Mouse (Mus musculus): ENCODE results near the gene Cass4.

Cass4 gene

GRCm38 (mm10) chr2:172418208-172418607 is 24.6 kb downstream of the Cass4 start:
- in situ Hi-C loops (cut with MboI; ENCODE audit: unreplicated experiment in 2 of 2): no loop called here

GRCm38 (mm10) chr2:172430609-172431008 is 37.0 kb downstream of the Cass4 start:
- in situ Hi-C loops (cut with MboI; ENCODE audit: unreplicated experiment in 2 of 2): loop anchor here (25.0 kb wide), 2 partner anchors 1032 to 1907 kb away; partner anchors contain the start of gene Gm20721 (in 2 of the 2)

- in situ Hi-C loops (cut with MboI; ENCODE audit: unreplicated experiment in 2 of 2): loop anchor here (25.0 kb wide), 2 partner anchors 1029 to 1904 kb away; partner anchors contain the start of gene Gm20721 (in 2 of the 2)
Measured at GRCm38 (mm10) chr2:172433746-172434145, 40.2 kb downstream of the Cass4 start.

- in situ Hi-C loops (cut with MboI; ENCODE audit: unreplicated experiment in 2 of 2): loop anchor here (25.0 kb wide), 2 partner anchors 1025 to 1900 kb away; partner anchors contain the start of gene Gm20721 (in 2 of the 2)
Measured at GRCm38 (mm10) chr2:172437371-172437952, 43.9 kb downstream of the Cass4 start.

GRCm38 (mm10) chr2:172439843-172440639 is 46.4 kb downstream of the Cass4 start, which contains the start of gene Rtf2:
Gene Rtf2, plus strand, starts transcription at chr2:172440556.
- in situ Hi-C loops (cut with MboI; ENCODE audit: unreplicated experiment in 2 of 2): loop anchor here (5.0 to 25.0 kb wide), 3 partner anchors 58 to 1897 kb away; partner anchors contain the start of gene Gm20721 (in 2 of the 2)

GRCm38 (mm10) chr2:172440640-172441005 is 47.0 kb downstream of the Cass4 start:
- in situ Hi-C loops (cut with MboI; ENCODE audit: unreplicated experiment in 2 of 2): loop anchor here (5.0 to 25.0 kb wide), 3 partner anchors 58 to 1897 kb away; partner anchors contain the start of gene Gm20721 (in 2 of the 2)

DNA sequence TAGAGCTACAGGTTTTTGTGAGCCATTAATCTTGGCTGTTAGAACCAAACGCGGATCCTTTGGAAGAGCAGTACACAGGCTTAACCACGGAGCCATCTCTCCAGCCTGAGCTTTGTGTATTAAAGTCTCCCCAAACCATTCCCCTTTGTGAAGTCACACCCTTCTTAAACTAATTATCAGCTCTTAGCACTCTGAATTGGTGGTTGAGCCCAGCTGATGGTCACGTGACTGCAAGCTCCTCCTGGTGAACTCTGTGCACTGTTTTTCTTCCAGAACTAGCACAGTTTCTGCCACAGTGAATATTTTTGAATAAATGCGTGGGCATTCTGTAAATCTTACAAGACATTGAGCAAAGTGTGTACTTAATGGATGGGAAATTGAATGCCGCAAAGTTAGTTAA is 47.6 kb downstream of the Cass4 start:
- in situ Hi-C loops (cut with MboI; ENCODE audit: unreplicated experiment in 2 of 2): loop anchor here (5.0 to 25.0 kb wide), 3 partner anchors 59 to 1896 kb away; partner anchors contain the start of gene Gm20721 (in 2 of the 2)

DNA sequence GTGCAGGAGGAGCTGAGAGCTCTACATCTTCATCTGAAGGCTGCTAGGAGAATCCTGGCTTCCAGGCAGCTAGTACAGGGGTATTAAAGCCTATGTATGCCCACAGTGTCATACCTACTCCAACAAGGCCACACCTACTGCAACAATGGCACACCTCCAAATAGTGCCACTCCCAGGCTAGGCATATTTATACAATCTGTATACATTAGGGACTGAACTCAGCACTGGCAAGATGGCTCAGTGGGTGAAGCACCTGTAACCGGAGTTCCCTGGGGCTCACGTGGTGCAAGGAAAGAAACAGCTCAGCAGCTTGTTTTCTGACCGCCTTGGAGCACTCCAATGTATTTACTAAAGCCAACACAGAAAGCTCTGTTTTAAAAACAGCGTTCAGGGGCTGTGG is 52.0 kb downstream of the Cass4 start:
- in situ Hi-C loops (cut with MboI; ENCODE audit: unreplicated experiment in 2 of 2): loop anchor here (5.0 to 25.0 kb wide), 3 partner anchors 68 to 1892 kb away; partner anchors contain the start of gene Gm20721 (in 2 of the 2)

GRCm38 (mm10) chr2:172447317-172447716 is 53.7 kb downstream of the Cass4 start:
- in situ Hi-C loops (cut with MboI; ENCODE audit: unreplicated experiment in 2 of 2): loop anchor here (5.0 to 25.0 kb wide), 3 partner anchors 70 to 1890 kb away; partner anchors contain the start of gene Gm20721 (in 2 of the 2)

DNA sequence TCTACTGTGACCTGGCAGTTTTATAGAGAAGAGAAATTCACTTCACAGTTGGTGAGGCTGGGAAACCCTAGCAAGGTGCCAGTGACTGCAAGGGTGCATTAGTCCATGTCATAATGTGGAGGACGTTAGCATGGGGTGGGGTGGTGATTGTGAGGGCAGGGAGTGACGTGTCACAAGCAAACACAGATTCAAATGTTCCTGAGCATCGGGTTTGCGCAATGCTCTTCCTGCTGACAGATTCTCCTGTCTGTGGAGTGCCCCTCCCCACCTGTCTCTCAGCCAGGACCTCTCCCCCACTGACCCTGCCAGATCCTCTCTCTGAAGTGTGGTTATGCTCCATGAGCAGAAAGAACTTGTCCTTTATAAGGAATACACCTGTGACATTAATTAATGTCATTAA is 54.7 kb downstream of the Cass4 start:
- in situ Hi-C loops (cut with MboI; ENCODE audit: unreplicated experiment in 2 of 2): loop anchor here (5.0 to 25.0 kb wide), 3 partner anchors 71 to 1889 kb away; partner anchors contain the start of gene Gm20721 (in 2 of the 2)

- in situ Hi-C loops (cut with MboI; ENCODE audit: unreplicated experiment in 2 of 2): loop anchor here (25.0 kb wide), 2 partner anchors 1112 to 1637 kb away; partner anchors contain the start of gene Stx16 (in 1 of the 2)
Measured at GRCm38 (mm10) chr2:172450640-172451039, 57.0 kb downstream of the Cass4 start.

DNA sequence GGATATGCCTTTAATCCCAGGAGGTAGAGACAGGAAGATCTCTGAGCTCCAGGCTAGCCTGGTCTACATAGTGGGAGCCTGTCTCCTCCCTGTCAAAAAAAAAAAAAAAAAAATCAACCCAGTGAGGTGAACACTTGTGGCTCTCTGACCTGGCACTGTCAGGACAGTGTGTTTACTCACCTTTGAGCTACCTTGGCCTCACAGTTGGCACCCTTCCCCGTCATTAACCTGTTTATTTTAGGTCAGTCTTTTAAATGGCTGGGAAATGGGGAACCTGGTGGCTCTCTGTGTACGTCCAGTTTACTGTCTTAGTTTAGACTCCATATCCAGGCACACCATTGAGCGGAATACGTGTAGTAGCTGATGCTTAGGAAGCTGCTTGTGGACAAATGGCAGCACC is 58.4 kb downstream of the Cass4 start:
- in situ Hi-C loops (cut with MboI; ENCODE audit: unreplicated experiment in 2 of 2): loop anchor here (25.0 kb wide), 2 partner anchors 1110 to 1635 kb away; partner anchors contain the start of gene Stx16 (in 1 of the 2)

DNA sequence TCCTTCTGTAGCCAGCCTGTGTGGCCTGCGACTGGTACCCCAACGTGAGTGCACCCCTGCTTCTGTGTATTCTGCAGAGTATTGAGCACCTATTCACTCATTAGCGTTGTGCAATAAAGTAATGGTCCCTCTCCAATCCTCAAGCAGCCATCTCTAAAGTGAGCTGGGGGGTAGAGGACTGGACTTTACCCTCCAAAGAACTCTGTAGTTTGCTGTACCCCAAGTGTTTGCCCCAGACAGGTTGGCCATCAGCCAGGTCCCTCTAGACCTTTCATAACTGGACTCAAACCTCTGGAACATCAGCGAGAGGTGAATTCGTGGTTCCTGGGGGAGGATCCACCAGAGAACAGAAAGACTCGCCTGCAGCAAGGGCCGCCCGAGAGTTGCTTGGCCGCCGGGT is 58.9 kb downstream of the Cass4 start:
- in situ Hi-C loops (cut with MboI; ENCODE audit: unreplicated experiment in 2 of 2): loop anchor here (25.0 kb wide), 2 partner anchors 1110 to 1635 kb away; partner anchors contain the start of gene Stx16 (in 1 of the 2)

GRCm38 (mm10) chr2:172458496-172458895 is 64.9 kb downstream of the Cass4 start, which contains the start of gene Gcnt7:
Gene Gcnt7, minus strand, starts transcription at chr2:172458596.
- in situ Hi-C loops (cut with MboI; ENCODE audit: unreplicated experiment in 2 of 2): loop anchor here (25.0 kb wide), 2 partner anchors 1104 to 1629 kb away; partner anchors contain the start of gene Stx16 (in 1 of the 2)

DNA sequence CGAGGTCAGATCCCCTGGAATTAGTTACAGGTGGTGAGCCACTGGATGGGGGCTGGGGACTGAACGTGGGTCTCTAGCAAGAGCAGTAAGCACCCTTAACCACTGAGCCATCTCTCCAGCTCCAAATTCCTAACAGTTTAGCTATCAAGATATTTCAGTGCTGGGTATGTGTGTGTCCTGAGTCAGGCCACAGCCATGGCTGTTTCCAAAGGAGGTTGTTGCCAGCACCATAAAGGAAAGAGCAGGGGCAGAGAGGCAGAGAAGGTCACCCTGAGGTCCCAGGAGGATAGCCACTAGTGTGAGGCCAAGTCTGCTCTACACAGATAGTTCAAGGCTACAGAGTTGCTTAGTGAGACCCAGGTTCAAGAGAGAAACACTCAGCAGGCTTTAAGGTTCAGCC is 67.1 kb downstream of the Cass4 start:
- in situ Hi-C loops (cut with MboI; ENCODE audit: unreplicated experiment in 2 of 2): loop anchor here (25.0 kb wide), 2 partner anchors 1102 to 1627 kb away; partner anchors contain the start of gene Stx16 (in 1 of the 2)

GRCm38 (mm10) chr2:172462813-172463212 is 69.2 kb downstream of the Cass4 start:
- in situ Hi-C loops (cut with MboI; ENCODE audit: unreplicated experiment in 2 of 2): loop anchor here (25.0 kb wide), 2 partner anchors 1099 to 1624 kb away; partner anchors contain the start of gene Stx16 (in 1 of the 2)

DNA sequence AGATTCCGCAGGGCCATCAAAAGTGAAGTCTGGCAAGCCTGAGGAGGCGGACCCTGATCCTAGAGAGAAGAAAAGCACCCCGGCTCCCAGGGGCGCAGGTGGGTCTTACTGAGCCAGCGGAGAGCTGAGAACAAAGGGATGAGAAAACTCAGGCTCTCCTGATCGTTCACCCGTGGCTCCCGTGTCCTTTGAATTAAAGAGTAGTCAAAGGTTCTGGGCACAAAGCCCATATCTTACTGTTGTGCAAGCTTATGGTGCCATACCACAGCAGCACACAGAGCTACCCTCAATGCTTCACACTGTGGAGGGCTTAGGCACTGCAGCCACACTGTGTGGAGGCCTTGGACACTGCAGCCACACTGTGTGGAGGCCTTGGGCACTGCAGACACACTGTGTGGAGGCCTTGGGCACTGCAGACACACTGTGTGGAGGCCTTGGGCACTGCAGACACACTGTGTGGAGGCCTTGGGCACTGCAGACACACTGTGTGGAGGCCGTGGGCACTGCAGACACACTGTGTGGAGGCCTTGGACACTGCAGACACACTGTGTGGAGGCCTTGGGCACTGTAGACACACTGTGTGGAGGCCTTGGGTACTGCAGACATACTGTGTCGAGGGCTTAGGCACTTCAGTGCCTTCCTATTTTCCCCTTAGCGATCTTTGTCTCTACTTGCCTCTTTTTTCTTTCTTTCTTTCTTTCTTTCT is 73.0 kb downstream of the Cass4 start:
- in situ Hi-C loops (cut with MboI; ENCODE audit: unreplicated experiment in 2 of 2): loop anchor here (25.0 kb wide), 2 partner anchors 1096 to 1621 kb away; partner anchors contain the start of gene Stx16 (in 1 of the 2)

DNA sequence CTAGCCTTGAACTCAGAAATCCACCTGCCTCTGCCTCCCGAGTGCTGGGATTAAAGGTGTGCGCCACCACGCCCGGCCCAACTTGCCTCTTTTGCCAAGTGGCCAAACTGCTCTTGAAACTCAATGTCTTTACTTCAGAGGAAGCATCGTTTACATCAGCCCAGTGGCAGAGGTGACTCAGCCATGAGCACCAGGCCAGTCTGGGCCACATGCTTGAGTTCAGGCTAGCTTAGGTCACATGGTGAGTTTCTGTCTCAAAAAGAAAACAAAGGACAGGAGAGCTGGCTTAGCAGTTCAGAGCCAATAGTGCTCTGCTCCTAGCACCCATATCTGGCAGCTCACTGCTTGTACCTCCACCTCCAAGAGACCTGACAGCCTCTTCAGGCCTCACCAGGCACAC is 73.6 kb downstream of the Cass4 start:
- in situ Hi-C loops (cut with MboI; ENCODE audit: unreplicated experiment in 2 of 2): loop anchor here (25.0 kb wide), 2 partner anchors 1095 to 1620 kb away; partner anchors contain the start of gene Stx16 (in 1 of the 2)

DNA sequence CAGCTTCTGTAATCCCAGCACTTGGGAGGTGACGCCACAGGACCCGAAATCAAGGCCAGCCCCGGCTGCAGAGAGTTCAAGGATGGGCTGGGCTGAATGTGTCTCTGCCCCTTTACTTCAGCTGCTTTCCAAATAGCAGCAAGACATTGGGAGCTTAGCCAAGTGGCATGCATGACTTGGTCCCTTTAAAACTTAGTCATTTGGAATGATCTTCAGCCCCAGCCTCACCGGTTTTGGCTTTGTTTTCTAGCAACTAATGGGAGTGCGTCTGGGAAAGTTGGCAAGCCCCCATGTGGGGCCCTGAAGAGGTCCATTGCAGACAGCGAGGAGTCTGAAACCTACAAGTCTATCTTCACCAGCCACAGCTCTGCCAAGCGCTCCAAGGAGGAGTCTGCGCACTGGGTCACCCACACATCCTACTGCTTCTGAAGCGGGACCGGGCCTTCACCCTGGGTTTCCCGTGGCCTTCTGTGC is 74.8 kb downstream of the Cass4 start:
- in situ Hi-C loops (cut with MboI; ENCODE audit: unreplicated experiment in 2 of 2): loop anchor here (25.0 kb wide), 2 partner anchors 1094 to 1619 kb away; partner anchors contain the start of gene Stx16 (in 1 of the 2)

All from v-Abl transformed pro-B cells (cell line).